Mouse (Mus musculus) central nervous system, embryonic 11.5 days (tissue): ENCODE results near the gene Vps35l. TPM values are rescaled to one million over a fixed set of nuclear protein-coding genes. Genes with fewer than 3 reads are reported as not detected.

Experiments
- polyA plus RNA-seq: library from polyadenylated mRNA; depleted of rRNA; stranded (reverse); fragments of >200 nt; gene quantifications from 2 replicates; pipeline ENCODE4 v1.2.3, GENCODE M21; 2012; rRNA removed

Gene Vps35l
- 47.0 and 52.1 TPM in 2 replicates for polyA plus RNA-seq

GRCm38 (mm10) chr7:118739975-118740531, at the start of gene Vps35l:
Gene Vps35l (plus strand): TSS chr7:118740226.

GRCm38 (mm10) chr7:118705101-118705961, 34.7 kb upstream of the Vps35l start, which contains the start of gene Gde1:
Gene Gde1 (minus strand): TSS chr7:118705778.

GRCm38 (mm10) chr7:118712228-118713173, 27.5 kb upstream of the Vps35l start, which contains the start of gene Ccp110:
Gene Ccp110 (plus strand): TSS chr7:118712552.

GRCm38 (mm10) chr7:118855171-118855876, 115.3 kb downstream of the Vps35l start, which contains the start of gene Iqck:
Gene Iqck (plus strand): TSS chr7:118855752.

GRCm38 (mm10) chr7:118855877-118856304, 115.9 kb downstream of the Vps35l start, which contains the start of gene Knop1:
Gene Knop1 (minus strand): TSS chr7:118856254.

Other genes with a start within 250 kb of the Vps35l start
- gene Itpripl2, start 248.3 kb upstream of the Vps35l start, polyA plus RNA-seq = 4.2 and 5.7 TPM in 2 replicates
- gene Coq7, start 206.9 kb upstream of the Vps35l start, polyA plus RNA-seq = 79.8 and 99.6 TPM in 2 replicates
- gene Tmc7, start 155.5 kb upstream of the Vps35l start, polyA plus RNA-seq = 6.3 and 8.8 TPM in 2 replicates
- 0.19 and 0.20 TPM in 2 replicates for gene Tmc5, start 142.9 kb upstream of the Vps35l start, polyA plus RNA-seq
- gene Gde1, start 34.4 kb upstream of the Vps35l start, polyA plus RNA-seq = 74.3 and 76.0 TPM in 2 replicates
- 61.8 and 66.8 TPM in 2 replicates for gene Ccp110, start 27.7 kb upstream of the Vps35l start, polyA plus RNA-seq
- 3.1 and 3.2 TPM in 2 replicates for gene Iqck, start 115.5 kb downstream of the Vps35l start, polyA plus RNA-seq
- 44.8 and 51.8 TPM in 2 replicates for gene Knop1, start 116.0 kb downstream of the Vps35l start, polyA plus RNA-seq